12 mouse cellular contexts compared by ENCODE assay signal in the genomic region with DNA sequence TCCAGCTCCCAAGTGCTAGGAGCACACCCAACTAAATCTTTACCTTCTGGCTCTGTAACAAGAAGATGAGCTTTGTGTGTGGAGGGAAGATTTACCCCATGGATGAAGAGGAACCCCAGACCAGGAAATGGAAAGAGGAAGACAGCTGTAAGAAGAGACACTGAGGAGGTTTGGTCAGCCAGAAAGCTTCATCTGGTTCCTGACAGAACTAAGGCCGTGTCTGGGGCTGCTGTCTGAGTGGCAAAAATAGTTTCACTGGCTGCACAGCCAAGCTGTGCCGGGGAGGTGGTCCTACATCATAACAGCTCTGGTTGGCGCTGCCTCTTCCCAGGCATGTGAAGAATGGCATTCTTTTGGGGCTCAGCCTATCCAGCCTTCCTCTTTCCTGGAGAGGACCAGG. TPM values are rescaled to one million over a fixed set of nuclear protein-coding genes. Genes with fewer than 3 reads are reported as not detected.
DNase-seq lines count a peak whose midpoint lies in the region; ATAC-seq lines count a peak whose summit lies in the region.
"Had no signal": no experiment of that assay in that cellular context is flagged by ENCODE, and none has a peak within 500 bp of the region (broad histone marks: within the 10 kb centered on the region; RNA-seq: fewer than 3 reads in every experiment).

No protein-coding gene starts in this region.

- H3K9ac ChIP-seq in kidney, embryonic 15.5 days, result no peak overlapping the region
- H3K9ac ChIP-seq in kidney, embryonic 14.5 days (ENCODE audit: low read depth, low read length), result no peak overlapping the region
- no peak overlapping the region for H3K9ac ChIP-seq in embryonic facial prominence, embryonic 15.5 days

- DNase-seq in Muller cell, postnatal 12 days (ENCODE audit: inconsistent ontology term), result peak; percentile 86
- DNase-seq in lung, postnatal 36 days, result peak; percentile 38
- no peak for DNase-seq in urinary bladder, postnatal 4 days (ENCODE audit: low spot score in 2 of 2)
- no peak for DNase-seq in gastrocnemius, postnatal 10 days
- DNase-seq in cerebellum, adult 18-20 months, result no peak
- DNase-seq: cerebellum, adult 11-12 months; kidney, adult 2 months; thymus, adult 18-20 months had no signal

- no peaks in the 10 kb centered on the region for H3K27me3 ChIP-seq in kidney, embryonic 15.5 days
- no peaks in the 10 kb centered on the region for H3K27me3 ChIP-seq in kidney, embryonic 14.5 days (ENCODE audit: control insufficient read depth, insufficient read depth, low read length)
- H3K27me3 ChIP-seq in embryonic facial prominence, embryonic 15.5 days, result no peaks in the 10 kb centered on the region

- H3K36me3 ChIP-seq in kidney, embryonic 15.5 days, result no peaks in the 10 kb centered on the region
- no peaks in the 10 kb centered on the region for H3K36me3 ChIP-seq in kidney, embryonic 14.5 days (ENCODE audit: control insufficient read depth, insufficient read depth, low read length)
- H3K36me3 ChIP-seq in embryonic facial prominence, embryonic 15.5 days, result no peaks in the 10 kb centered on the region

- 36% methylated on average over 3 of the region's 3 CpGs for WGBS in kidney, embryonic 15.5 days
- whole genome bisulfite sequencing in kidney, embryonic 14.5 days, result 69% methylated on average over 3 of the region's 3 CpGs
- WGBS in embryonic facial prominence, embryonic 15.5 days, result 19% methylated on average over 3 of the region's 3 CpGs

- H3K4me3 ChIP-seq in kidney, embryonic 15.5 days (replicated peaks), result no peak overlapping the region
- no peak overlapping the region for H3K4me3 ChIP-seq in kidney, embryonic 14.5 days (ENCODE audit: low read length)
- H3K4me3 ChIP-seq in embryonic facial prominence, embryonic 15.5 days (replicated peaks), result no peak overlapping the region

- H3K27ac ChIP-seq in kidney, embryonic 15.5 days, result peak overlapping the region; percentile 42; the same call in 1 of the 2 replicates
- H3K27ac ChIP-seq in kidney, embryonic 14.5 days (ENCODE audit: low read depth, low read length), result no peak overlapping the region
- peak overlapping the region; percentile 63 for H3K27ac ChIP-seq in embryonic facial prominence, embryonic 15.5 days (replicated peaks)

- no peak for ATAC-seq in kidney, embryonic 15.5 days (replicated peaks; ENCODE audit: low FRiP score)
- no peak for ATAC-seq in kidney, embryonic 14.5 days (ENCODE audit: low FRiP score, low TSS enrichment)
- no peak; the same call in 1 of the 2 replicates for ATAC-seq in embryonic facial prominence, embryonic 15.5 days (ENCODE audit: insufficient number of reproducible peaks, low FRiP score, low TSS enrichment, low read depth)
- ATAC-seq: activated CD4-positive, CD25-positive, alpha-beta regulatory T cell, adult 4 months had no signal

- no peaks in the 10 kb centered on the region for H3K9me3 ChIP-seq in kidney, embryonic 15.5 days (replicated peaks)
- no peaks in the 10 kb centered on the region for H3K9me3 ChIP-seq in kidney, embryonic 14.5 days (ENCODE audit: control insufficient read depth, low read length)
- no peaks in the 10 kb centered on the region for H3K9me3 ChIP-seq in embryonic facial prominence, embryonic 15.5 days (replicated peaks)

- no peak overlapping the region for H3K4me2 ChIP-seq in kidney, embryonic 15.5 days
- no peak overlapping the region for H3K4me2 ChIP-seq in kidney, embryonic 14.5 days (replicated peaks; ENCODE audit: low read depth, low read length)
- no peak overlapping the region for H3K4me2 ChIP-seq in embryonic facial prominence, embryonic 15.5 days (replicated peaks)

- H3K4me1 ChIP-seq in kidney, embryonic 15.5 days, result peaks cover 16% of the 10 kb centered on the region
- peaks cover 9% of the 10 kb centered on the region; the same call in 1 of the 2 replicates for H3K4me1 ChIP-seq in kidney, embryonic 14.5 days (ENCODE audit: control insufficient read depth, insufficient read depth, low read length)
- H3K4me1 ChIP-seq in embryonic facial prominence, embryonic 15.5 days, result peaks cover 15% of the 10 kb centered on the region

RNA-seq across cellular contexts. Expression of a gene that starts 10.0 kb away (rescaled TPM):
- 1,364 and 1,510 TPM in 2 replicates for polyA plus RNA-seq in kidney, embryonic 15.5 days (2015; fragmentation: Nextera tagmentation; extraction: Ambion mirVana)
- 817 and 919 TPM in 2 replicates for polyA plus RNA-seq in kidney, embryonic 14.5 days (2014; fragmentation: Nextera tagmentation; extraction: Ambion mirVana)
- 3,074 and 3,219 TPM in 2 replicates for polyA plus RNA-seq in embryonic facial prominence, embryonic 15.5 days (2015; fragmentation: Nextera tagmentation; extraction: Ambion mirVana)
- 1,000 to 10,000 TPM; 2,118 to 2,804 TPM for total RNA-seq in gastrocnemius, postnatal 10 days (2021)
- polyA plus RNA-seq: activated CD4-positive, CD25-positive, alpha-beta regulatory T cell, adult 4 months had no signal

RNA-seq across cellular contexts. Expression of a gene that starts 28.1 kb away (rescaled TPM):
- polyA plus RNA-seq in kidney, embryonic 15.5 days (2015; fragmentation: Nextera tagmentation; extraction: Ambion mirVana), result 402 and 413 TPM in 2 replicates
- 389 and 470 TPM in 2 replicates for polyA plus RNA-seq in kidney, embryonic 14.5 days (2014; fragmentation: Nextera tagmentation; extraction: Ambion mirVana)
- 487 and 541 TPM in 2 replicates for polyA plus RNA-seq in embryonic facial prominence, embryonic 15.5 days (2015; fragmentation: Nextera tagmentation; extraction: Ambion mirVana)
- total RNA-seq in gastrocnemius, postnatal 10 days (2021), result 10 to 100 TPM; 66.8 to 84.1 TPM

RNA-seq across cellular contexts. Expression of a gene that starts 36.5 kb away (rescaled TPM):
- polyA plus RNA-seq in kidney, embryonic 15.5 days (2015; fragmentation: Nextera tagmentation; extraction: Ambion mirVana), result 199 and 203 TPM in 2 replicates
- polyA plus RNA-seq in kidney, embryonic 14.5 days (2014; fragmentation: Nextera tagmentation; extraction: Ambion mirVana), result 151 and 230 TPM in 2 replicates
- 150 and 160 TPM in 2 replicates for polyA plus RNA-seq in embryonic facial prominence, embryonic 15.5 days (2015; fragmentation: Nextera tagmentation; extraction: Ambion mirVana)
- total RNA-seq in gastrocnemius, postnatal 10 days (2021), result 10 to 100 TPM; 66.0 to 69.4 TPM

Comparison
In these comparisons a context has a peak if more than half of its experiments do, and no peak if none do; other contexts are left out.
1. DNase-seq: peak in Muller cell, postnatal 12 days (single experiment) and lung, postnatal 36 days (single experiment); none in urinary bladder, postnatal 4 days (0 of 2), gastrocnemius, postnatal 10 days (single experiment) and cerebellum, adult 18-20 months (0 of 2).